Mouse (Mus musculus) adrenal gland, adult 2 months (tissue): Measurements from ENCODE around the gene Ccdc85b. TPM values are rescaled to one million over a fixed set of nuclear protein-coding genes. Genes with fewer than 3 reads are reported as not detected.

Experiments used
- DNase-seq: peaks from one replicate; pipeline ENCODE4 v3.0.0; 2021
- polyA plus RNA-seq: library from polyadenylated mRNA; depleted of rRNA; stranded (reverse); fragments of >200 nt; gene quantifications from 2 replicates; pipeline ENCODE4 v1.2.3, GENCODE M21; 2012
- total RNA-seq, 2 experiments: library from RNA; stranded (reverse); gene quantifications; 2 replicates each; pipeline ENCODE4 v1.2.3; 2021

Ccdc85b gene
- total and polyA plus RNA-seq, 3 experiments: 3.5 to 13.5 (median 10.5) TPM

- DNase-seq: peak; percentile 96
Observed at GRCm38 (mm10) chr19:5424782-5425741, 32.6 kb downstream of the Ccdc85b start, which contains the start of the genes Drap1 and AI837181. Drap1 (minus strand) TSS chr19:5424979. AI837181 (plus strand) TSS chr19:5425144.

- no peak for DNase-seq
Observed at GRCm38 (mm10) chr19:5424092-5424781, 33.5 kb downstream of the Ccdc85b start.

- DNase-seq: no peak
Observed at GRCm38 (mm10) chr19:5423561-5423960, 34.1 kb downstream of the Ccdc85b start.

- no peak for DNase-seq
Observed at GRCm38 (mm10) chr19:5422895-5423443, 34.7 kb downstream of the Ccdc85b start.

GRCm38 (mm10) chr19:5422267-5422666 is 35.4 kb downstream of the Ccdc85b start:
- DNase-seq: no peak

GRCm38 (mm10) chr19:5421784-5422183 is 35.9 kb downstream of the Ccdc85b start:
- DNase-seq: no peak

GRCm38 (mm10) chr19:5420579-5420978 is 37.1 kb downstream of the Ccdc85b start:
- DNase-seq: no peak

- no peak for DNase-seq
Observed at GRCm38 (mm10) chr19:5419630-5420029, 38.1 kb downstream of the Ccdc85b start.

- DNase-seq: no peak
Observed at GRCm38 (mm10) chr19:5418750-5419466, 38.8 kb downstream of the Ccdc85b start.

- peak; percentile 51 for DNase-seq
Observed at GRCm38 (mm10) chr19:5414534-5414957, 43.1 kb downstream of the Ccdc85b start.

- DNase-seq: no peak
Observed at GRCm38 (mm10) chr19:5413840-5414239, 43.9 kb downstream of the Ccdc85b start.

GRCm38 (mm10) chr19:5411961-5412360 is 45.7 kb downstream of the Ccdc85b start:
- DNase-seq: no peak

GRCm38 (mm10) chr19:5410641-5411040 is 47.1 kb downstream of the Ccdc85b start:
- no peak for DNase-seq

GRCm38 (mm10) chr19:5409068-5409467 is 48.6 kb downstream of the Ccdc85b start:
- DNase-seq: no peak

- DNase-seq: no peak
Observed at GRCm38 (mm10) chr19:5408057-5409001, 49.4 kb downstream of the Ccdc85b start.

GRCm38 (mm10) chr19:5407133-5407532 is 50.6 kb downstream of the Ccdc85b start:
- DNase-seq: peak; percentile 36

- DNase-seq: peak; percentile 67
Observed at GRCm38 (mm10) chr19:5406531-5407126, 51.1 kb downstream of the Ccdc85b start.

- no peak for DNase-seq
Observed at GRCm38 (mm10) chr19:5405924-5406323, 51.8 kb downstream of the Ccdc85b start.
